Mouse (Mus musculus): ENCODE results near the gene Samhd1. TPM values are rescaled to one million over a fixed set of nuclear protein-coding genes. Genes with fewer than 3 reads are reported as not detected.

Gene Samhd1
- polyA plus RNA-seq, 1 experiment from 2014 or later, result 22.9 TPM

DNA sequence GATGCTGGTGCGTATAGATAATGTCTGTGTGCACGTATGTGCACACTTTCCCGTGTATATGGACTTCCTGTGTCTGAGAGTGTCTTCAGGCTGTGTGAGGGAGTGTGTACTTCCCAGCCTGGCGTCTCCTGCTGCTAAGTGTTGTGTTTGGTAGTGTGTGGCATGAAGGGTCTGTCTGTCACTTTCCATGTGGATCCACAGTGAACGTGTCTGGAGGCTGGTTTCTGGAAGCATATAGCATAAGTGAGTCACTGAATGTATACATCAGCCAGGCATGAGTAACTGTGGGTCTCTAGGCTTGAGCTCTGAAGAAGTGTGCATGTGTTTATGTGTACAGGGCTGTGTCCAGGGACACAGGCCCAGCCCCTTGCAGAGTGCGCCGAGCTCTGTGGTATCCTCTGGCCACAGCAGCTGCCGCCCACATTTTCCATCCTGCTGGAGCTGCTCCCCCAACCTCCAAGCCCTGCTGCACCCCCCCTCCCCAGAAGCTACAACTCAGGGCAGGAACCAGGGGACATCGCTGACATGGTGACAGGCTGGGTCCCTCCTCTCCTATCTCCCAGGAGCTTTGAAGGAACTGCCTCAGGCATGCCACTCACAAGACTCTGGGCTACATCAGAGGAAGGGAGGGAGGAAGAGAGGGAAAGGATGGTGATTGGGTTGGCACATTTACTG, 61.5 kb downstream of the Samhd1 start:
- no peak overlapping the region for H3K4me3 ChIP-seq
- H3K4me1 ChIP-seq, result peaks cover 99% of the 10 kb centered on the region
- H3K27me3 ChIP-seq (ENCODE audit: low read depth, poor library complexity, severe bottlenecking), result no peaks in the 10 kb centered on the region
- DNase-seq (ENCODE audit: low spot score), result no peak
- no peaks in the 10 kb centered on the region for H3K9me3 ChIP-seq (replicated peaks)
- WGBS, result 83% methylated on average over 9 of the region's 9 CpGs
- no peak overlapping the region for H3K27ac ChIP-seq (replicated peaks)
- peaks cover 73% of the 10 kb centered on the region for H3K36me3 ChIP-seq

DNA sequence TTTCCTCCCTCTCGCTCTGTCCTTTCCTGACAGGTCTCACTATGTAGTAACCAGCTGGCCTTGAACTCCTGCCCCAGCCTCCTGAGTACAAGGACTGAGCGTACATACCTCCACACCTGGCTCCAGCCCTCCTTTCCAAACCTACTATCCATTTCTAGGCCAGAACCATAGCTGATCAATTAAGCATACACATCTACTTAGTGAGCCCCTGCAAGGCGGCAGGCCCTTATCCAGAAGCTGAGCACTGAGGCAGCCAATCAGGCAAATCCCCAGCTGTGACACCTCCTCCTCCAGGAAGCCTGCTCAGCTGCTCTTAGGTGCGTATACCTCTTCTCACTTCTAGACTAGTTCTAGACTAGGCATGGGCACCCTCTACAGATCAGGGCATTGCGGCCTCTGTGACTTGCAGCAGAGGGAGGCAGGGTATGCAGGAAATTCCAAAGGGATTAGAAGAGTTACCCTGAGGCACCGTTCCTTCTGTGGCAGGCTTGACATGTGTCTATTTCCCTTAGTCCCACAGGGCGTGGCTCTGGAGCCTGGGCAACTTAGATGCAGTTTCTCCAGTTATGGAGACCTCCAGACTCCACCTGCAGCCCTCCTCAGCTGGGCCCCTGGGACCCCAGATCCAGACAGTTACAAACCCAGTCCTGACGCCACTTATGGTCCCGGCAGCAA, 62.6 kb downstream of the Samhd1 start:
- H3K27me3 ChIP-seq (ENCODE audit: low read depth, poor library complexity, severe bottlenecking), result no peaks in the 10 kb centered on the region
- no peak overlapping the region for H3K27ac ChIP-seq (replicated peaks)
- WGBS, result 78% methylated on average over 9 of the region's 9 CpGs
- peaks cover 77% of the 10 kb centered on the region for H3K36me3 ChIP-seq
- no peak overlapping the region for H3K4me3 ChIP-seq
- DNase-seq (ENCODE audit: low spot score), result no peak
- H3K9me3 ChIP-seq (replicated peaks), result no peaks in the 10 kb centered on the region
- H3K4me1 ChIP-seq, result peaks cover 100% of the 10 kb centered on the region

DNA sequence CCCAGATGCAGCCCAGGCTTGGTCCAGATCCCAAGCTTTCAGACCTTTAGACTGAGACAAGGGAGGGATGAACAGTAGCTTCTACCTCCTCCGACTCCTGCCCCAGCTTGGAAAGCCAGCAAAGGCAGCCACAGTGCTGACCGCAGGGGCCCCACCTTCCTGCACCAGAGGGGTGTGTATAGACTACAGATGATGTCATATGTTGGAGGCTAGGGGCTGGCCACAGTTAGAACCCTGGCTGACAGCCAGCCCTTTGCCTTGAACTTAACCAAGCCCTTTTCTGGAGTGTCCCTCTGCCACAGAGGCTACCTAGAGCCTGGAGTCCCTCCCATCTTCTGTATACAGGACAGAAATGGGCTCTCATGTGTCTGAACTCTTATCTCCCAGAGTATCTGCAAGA, 63.5 kb downstream of the Samhd1 start:
- 0 out of 2 replicates have a peak overlapping the region, but pooled peaks have one; percentile 23 for H3K27ac ChIP-seq (replicated peaks)
- WGBS, result 84% methylated on average over 2 of the region's 2 CpGs
- peaks cover 100% of the 10 kb centered on the region for H3K4me1 ChIP-seq
- no peak overlapping the region for H3K4me3 ChIP-seq
- H3K9me3 ChIP-seq (replicated peaks), result no peaks in the 10 kb centered on the region
- DNase-seq (ENCODE audit: low spot score), result no peak
- H3K27me3 ChIP-seq (ENCODE audit: low read depth, poor library complexity, severe bottlenecking), result no peaks in the 10 kb centered on the region
- H3K36me3 ChIP-seq, result peaks cover 81% of the 10 kb centered on the region

DNA sequence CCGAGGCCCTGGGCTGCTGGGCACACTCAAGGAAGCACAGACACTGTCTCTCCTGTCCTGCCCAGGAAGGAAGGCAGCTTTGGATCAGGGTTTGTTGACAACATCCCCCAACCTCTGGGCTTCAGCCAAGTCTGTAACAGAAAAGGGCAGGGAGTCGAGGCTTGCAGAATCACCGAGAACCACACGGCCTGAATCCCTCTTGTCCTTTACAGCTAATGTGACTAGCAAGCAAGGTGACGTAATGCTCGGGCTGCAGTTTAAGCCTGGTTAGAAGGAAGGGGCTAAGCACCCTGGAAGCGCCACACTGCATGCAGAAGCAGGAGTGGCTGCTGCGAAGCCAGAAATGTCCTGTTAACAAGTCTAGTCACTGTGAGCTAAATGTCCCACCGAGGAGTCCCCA, 64.7 kb downstream of the Samhd1 start:
- WGBS, result 72% methylated on average over 9 of the region's 9 CpGs
- no peaks in the 10 kb centered on the region for H3K27me3 ChIP-seq (ENCODE audit: low read depth, poor library complexity, severe bottlenecking)
- H3K27ac ChIP-seq (replicated peaks), result peak overlapping the region; percentile 69; the same call in 1 of the 2 replicates
- no peak overlapping the region; the same call in 1 of the 2 replicates for H3K4me3 ChIP-seq
- H3K4me1 ChIP-seq, result peaks cover 97% of the 10 kb centered on the region
- H3K9me3 ChIP-seq (replicated peaks), result no peaks in the 10 kb centered on the region
- DNase-seq (ENCODE audit: low spot score), result no peak
- peaks cover 76% of the 10 kb centered on the region for H3K36me3 ChIP-seq

GRCm38 (mm10) chr2:157069755-157070315, 65.2 kb downstream of the Samhd1 start:
- Histone ChIP-seq H3K27ac (replicated peaks) (peak overlapping the region; percentile 69), H3K36me3 (peaks cover 77% of the 10 kb centered on the region), H3K27me3 (ENCODE audit: low read depth, poor library complexity, severe bottlenecking) (no peaks in the 10 kb centered on the region), H3K9me3 (replicated peaks) (no peaks in the 10 kb centered on the region), H3K4me3 (no peak overlapping the region; the same call in 1 of the 2 replicates), H3K4me1 (peaks cover 97% of the 10 kb centered on the region)
- no peak for DNase-seq (ENCODE audit: low spot score)
- WGBS, result 53% methylated on average over 3 of the region's 3 CpGs

- Histone ChIP-seq H3K4me1 (peaks cover 97% of the 10 kb centered on the region), H3K27ac (replicated peaks) (peak overlapping the region; percentile 69)
- 53% methylated on average over 3 of the region's 3 CpGs for WGBS
Measured at GRCm38 (mm10) chr2:157069355-157069735, 65.7 kb downstream of the Samhd1 start.

DNA sequence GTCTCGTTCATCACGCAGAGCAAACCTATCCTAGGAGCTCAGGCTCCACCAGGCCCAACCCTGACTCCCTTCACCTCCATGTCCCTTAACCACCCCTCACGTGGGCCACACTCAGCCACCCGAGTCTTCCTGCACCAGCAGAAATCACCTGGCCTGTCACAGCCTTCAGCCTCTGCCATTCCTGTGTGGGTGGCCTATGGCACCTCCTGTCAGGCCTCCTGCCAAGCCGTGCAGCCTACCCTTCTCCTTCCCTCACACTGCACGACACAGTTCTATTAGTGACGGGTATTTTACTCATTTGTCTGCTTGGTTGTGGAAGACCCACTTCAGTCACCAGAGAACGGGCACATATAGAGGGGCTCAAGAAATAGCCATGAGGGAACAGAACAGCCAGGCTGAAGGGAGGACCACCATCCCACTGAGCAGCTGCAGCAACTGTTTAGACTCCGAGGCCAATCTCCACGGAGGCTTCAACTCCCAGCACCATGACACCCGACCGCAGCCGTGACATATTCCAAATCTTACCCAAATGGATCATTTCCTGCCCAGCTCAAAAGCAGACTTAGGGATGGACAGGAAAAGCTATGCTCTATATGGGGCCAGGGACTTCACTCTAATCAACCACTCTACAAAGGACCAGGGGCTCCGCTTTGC, 66.2 kb downstream of the Samhd1 start:
- H3K9me3 ChIP-seq (replicated peaks), result no peaks in the 10 kb centered on the region
- H3K4me1 ChIP-seq, result peaks cover 97% of the 10 kb centered on the region
- peaks cover 78% of the 10 kb centered on the region for H3K36me3 ChIP-seq
- DNase-seq (ENCODE audit: low spot score), result no peak
- H3K27me3 ChIP-seq (ENCODE audit: low read depth, poor library complexity, severe bottlenecking), result no peaks in the 10 kb centered on the region
- WGBS, result 77% methylated on average over 14 of the region's 14 CpGs
- peak overlapping the region; percentile 69 for H3K27ac ChIP-seq (replicated peaks)
- H3K4me3 ChIP-seq, result no peak overlapping the region

More at GRCm38 (mm10) chr2:157069355-157069735, 65.7 kb downstream of the Samhd1 start:
- Histone ChIP-seq H3K4me3 (no peak overlapping the region), H3K36me3 (peaks cover 78% of the 10 kb centered on the region), H3K9me3 (replicated peaks) (no peaks in the 10 kb centered on the region), H3K27me3 (ENCODE audit: low read depth, poor library complexity, severe bottlenecking) (no peaks in the 10 kb centered on the region)
- DNase-seq (ENCODE audit: low spot score), result no peak

DNA sequence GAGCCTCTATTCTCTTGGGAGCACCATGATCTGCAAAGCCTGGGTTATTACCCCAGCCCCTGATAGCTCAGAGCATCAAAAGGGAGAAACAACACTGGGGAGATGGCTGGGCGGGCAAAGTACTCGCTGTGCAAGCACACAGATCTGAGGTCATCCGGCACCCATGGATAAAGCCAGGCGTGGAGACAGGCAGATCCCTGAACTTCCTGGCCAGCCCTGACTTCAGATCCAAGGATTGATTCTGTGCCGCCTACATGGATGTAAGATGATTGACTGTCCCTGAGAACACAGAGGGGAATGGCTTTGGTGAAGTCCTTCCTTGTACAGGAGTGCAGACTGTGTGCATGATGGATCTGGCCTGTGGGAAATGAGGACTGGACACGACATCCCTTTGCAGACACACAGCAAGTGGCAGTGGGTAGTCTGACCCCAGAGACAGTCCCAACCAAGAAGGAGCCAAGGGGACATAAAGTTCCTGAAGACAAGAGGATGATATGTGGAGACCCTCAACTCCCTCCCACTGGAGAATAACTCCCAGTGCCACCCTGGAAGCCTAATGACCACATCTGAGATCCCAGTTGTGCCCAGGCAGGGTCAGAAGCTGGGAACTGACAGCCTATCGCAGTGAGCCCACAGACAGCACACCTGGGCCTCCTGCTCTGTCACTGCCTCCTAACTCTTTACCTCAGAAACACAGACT, 68.2 kb downstream of the Samhd1 start:
- no peak overlapping the region for H3K27ac ChIP-seq (replicated peaks)
- H3K9me3 ChIP-seq (replicated peaks), result no peaks in the 10 kb centered on the region
- no peaks in the 10 kb centered on the region for H3K27me3 ChIP-seq (ENCODE audit: low read depth, poor library complexity, severe bottlenecking)
- peaks cover 91% of the 10 kb centered on the region for H3K4me1 ChIP-seq
- H3K4me3 ChIP-seq, result no peak overlapping the region
- 92% methylated on average over 7 of the region's 7 CpGs for WGBS
- H3K36me3 ChIP-seq, result peaks cover 71% of the 10 kb centered on the region
- no peak for DNase-seq (ENCODE audit: low spot score)

DNA sequence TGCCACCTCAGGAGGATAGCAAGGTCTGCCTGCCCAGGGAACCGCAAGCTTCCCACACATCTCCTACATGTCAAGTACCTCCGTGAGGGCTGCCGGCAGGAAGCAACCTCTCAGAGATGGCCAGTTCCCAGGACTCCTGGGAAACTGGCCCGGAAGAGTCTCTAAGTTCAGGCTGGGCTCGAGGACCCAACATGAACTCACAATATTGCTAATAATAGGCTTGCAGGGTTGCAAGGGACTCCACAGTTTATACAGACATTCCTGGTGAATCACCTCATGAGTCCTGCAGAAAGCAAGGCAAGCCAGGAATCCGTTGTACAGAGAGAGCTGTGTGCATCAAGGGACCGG, 69.2 kb downstream of the Samhd1 start:
- no peak overlapping the region for H3K4me3 ChIP-seq
- H3K9me3 ChIP-seq (replicated peaks), result no peaks in the 10 kb centered on the region
- H3K27ac ChIP-seq (replicated peaks), result no peak overlapping the region
- H3K4me1 ChIP-seq, result peaks cover 80% of the 10 kb centered on the region
- peaks cover 68% of the 10 kb centered on the region for H3K36me3 ChIP-seq
- H3K27me3 ChIP-seq (ENCODE audit: low read depth, poor library complexity, severe bottlenecking), result no peaks in the 10 kb centered on the region
- 87% methylated on average over 7 of the region's 7 CpGs for WGBS
- no peak for DNase-seq (ENCODE audit: low spot score)

DNA sequence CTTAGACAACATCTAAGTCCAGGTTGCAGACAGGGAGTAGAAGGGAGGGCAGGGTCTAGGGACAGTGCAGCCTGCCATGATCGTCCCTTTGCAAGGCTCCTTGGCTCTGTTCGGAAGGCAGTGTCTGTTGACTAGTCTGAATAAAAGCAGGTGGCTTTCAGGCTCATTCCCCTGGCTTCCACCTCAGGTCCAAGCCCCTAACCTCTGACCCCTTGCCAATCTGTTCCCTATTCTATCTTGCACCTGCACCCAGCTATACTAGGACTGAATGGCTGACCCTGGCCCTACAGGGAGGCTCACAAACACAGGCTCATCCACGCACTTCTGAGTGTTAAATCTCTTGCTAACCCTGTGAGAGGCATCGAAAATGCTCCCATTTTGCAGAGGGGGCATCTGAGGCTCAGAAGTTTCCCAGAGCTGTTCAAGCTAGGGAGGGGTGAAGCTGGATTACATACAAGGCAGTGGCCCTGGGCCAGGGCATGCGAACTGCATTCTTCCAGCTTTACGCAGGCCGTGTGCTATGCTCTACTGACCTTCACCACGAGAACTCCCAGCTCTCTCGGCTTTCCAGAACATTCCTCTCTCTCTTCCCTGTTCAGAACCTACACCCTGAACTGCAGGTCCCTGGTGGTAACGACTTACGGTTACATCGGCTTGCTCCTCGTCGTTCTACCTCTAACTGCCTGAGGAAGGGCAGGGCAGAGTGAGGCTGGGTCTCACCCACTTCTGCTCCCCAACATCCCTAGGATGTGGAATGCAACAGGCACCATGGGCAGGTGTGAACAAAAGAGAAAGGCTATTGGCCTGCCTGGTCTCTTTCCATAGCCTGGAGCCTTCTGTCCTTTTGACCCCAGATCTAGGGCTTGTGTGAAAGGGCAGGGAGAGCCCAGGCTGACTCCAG, 69.8 kb downstream of the Samhd1 start:
- peaks cover 67% of the 10 kb centered on the region for H3K36me3 ChIP-seq
- no peak overlapping the region for H3K27ac ChIP-seq (replicated peaks)
- peaks cover 74% of the 10 kb centered on the region for H3K4me1 ChIP-seq
- WGBS, result 81% methylated on average over 14 of the region's 14 CpGs
- no peaks in the 10 kb centered on the region for H3K9me3 ChIP-seq (replicated peaks)
- H3K27me3 ChIP-seq (ENCODE audit: low read depth, poor library complexity, severe bottlenecking), result no peaks in the 10 kb centered on the region
- no peak overlapping the region for H3K4me3 ChIP-seq
- DNase-seq (ENCODE audit: low spot score), result no peak

GRCm38 (mm10) chr2:157064136-157064535, 70.9 kb downstream of the Samhd1 start:
- DNase-seq (ENCODE audit: low spot score), result no peak

More at GRCm38 (mm10) chr2:157064136-157064535, 70.9 kb downstream of the Samhd1 start:
- 84% methylated on average over 7 of the region's 7 CpGs for WGBS
- Histone ChIP-seq H3K9me3 (replicated peaks) (no peaks in the 10 kb centered on the region), H3K27ac (replicated peaks) (peak overlapping the region; percentile 4; the same call in 1 of the 2 replicates), H3K36me3 (peaks cover 73% of the 10 kb centered on the region), H3K27me3 (ENCODE audit: low read depth, poor library complexity, severe bottlenecking) (no peaks in the 10 kb centered on the region), H3K4me1 (peaks cover 69% of the 10 kb centered on the region), H3K4me3 (no peak overlapping the region)
